Mouse (Mus musculus): ENCODE measurements around the gene Ccdc171.
"Not testable (repeated sequence)": the region's sequence is repeated elsewhere in the genome, so short reads cannot be mapped to it uniquely, and the experiment has no call there.

Gene Ccdc171

DNA sequence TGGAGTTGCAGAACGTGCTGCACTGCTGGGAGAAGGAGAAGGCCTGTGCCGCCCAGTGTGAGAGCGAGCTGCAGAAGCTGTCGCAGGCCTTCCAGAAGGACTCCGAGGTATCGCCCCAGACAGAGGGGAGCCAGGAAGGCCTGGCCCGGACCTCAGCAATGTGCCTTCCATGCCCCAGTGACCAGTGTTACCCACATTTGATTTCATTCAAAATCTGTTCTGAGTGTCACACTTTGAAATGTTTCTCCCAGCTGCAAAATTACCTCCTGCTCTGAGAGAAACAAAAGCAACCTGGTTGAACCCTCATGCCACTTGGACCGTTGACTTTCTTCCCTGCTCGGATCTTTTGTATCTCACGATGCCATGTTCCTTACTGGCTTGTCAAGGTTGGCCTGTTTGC is 133.1 kb downstream of the Ccdc171 start:
- DNase-seq, result no peak

DNA sequence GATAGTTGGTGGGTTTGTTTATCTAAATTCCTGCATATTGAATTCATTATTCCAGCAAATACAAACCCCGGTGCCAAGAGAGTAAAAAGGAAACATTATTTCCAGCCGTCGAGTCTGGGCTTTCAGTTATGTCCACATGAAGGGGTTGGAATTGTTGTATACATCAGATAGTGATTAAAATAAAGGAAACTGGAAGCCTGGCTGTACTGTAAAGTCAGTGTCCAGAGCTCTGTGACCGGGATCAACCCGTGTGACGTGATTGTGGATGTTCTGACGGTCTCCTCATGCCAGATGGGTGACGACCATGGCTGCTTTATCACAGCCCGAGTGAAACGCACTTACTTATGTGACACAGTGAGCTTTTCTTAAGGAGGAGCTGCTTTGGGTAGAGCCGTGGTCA is 134.1 kb downstream of the Ccdc171 start:
- no peak for DNase-seq

GRCm38 (mm10) chr4:83661519-83662271 is 136.3 kb downstream of the Ccdc171 start:
- DNase-seq, result no peak

- no peak for DNase-seq
These were observed 137.0 kb downstream of the Ccdc171 start for GRCm38 (mm10) chr4:83662301-83662700.

GRCm38 (mm10) chr4:83669552-83669951 is 144.2 kb downstream of the Ccdc171 start:
- no peak for DNase-seq

- DNase-seq, result not testable (repeated sequence)
These were observed 150.0 kb downstream of the Ccdc171 start for GRCm38 (mm10) chr4:83675308-83675707.

DNA sequence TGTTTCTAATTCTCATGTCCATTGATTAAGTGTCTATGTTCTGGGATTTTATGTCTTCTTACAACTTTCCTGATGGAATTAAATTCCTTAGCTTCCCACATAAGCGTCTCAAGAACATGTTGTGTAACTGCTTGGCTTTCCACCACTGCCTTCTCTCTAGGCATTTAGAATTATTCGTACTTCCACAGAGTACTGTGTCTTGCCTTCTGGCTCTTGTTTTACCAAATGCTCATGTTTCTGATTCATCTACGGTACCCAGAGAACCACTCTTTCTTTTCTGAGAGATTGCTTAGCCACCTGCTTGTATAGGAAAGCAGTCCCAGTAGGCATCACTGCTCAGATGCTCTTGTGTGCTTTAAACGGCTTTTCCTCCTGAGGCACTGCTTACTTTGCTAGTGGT is 151.1 kb downstream of the Ccdc171 start:
- DNase-seq, result no peak

DNA sequence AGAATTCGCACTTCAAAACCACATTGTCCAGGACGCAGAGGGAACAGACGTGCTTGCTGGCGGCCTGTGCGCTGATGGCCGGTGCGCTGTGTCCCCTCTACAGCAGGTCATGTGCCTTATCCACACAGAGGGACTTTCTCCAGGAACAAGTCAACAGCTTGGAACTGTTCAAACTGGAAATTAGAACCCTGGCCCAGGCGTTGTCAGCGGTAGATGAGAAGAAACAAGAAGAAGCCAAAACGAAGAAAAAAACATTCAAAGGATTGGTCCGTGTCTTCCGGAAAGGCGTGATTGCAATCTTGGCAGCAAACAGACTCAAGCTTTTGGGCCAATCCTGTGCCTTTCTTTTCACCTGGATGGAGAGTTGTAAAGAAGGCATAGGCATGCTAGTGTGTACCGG is 155.7 kb downstream of the Ccdc171 start:
- no peak for DNase-seq

GRCm38 (mm10) chr4:83682866-83683265 is 157.5 kb downstream of the Ccdc171 start:
- DNase-seq, result no peak

GRCm38 (mm10) chr4:83700190-83700589 is 174.8 kb downstream of the Ccdc171 start:
- DNase-seq, result no peak

GRCm38 (mm10) chr4:83716996-83717395 is 191.7 kb downstream of the Ccdc171 start:
- no peak for DNase-seq

GRCm38 (mm10) chr4:83719816-83720215 is 194.5 kb downstream of the Ccdc171 start:
- DNase-seq, result no peak

- no peak for DNase-seq
These were observed 199.8 kb downstream of the Ccdc171 start for GRCm38 (mm10) chr4:83725136-83725535.

DNA sequence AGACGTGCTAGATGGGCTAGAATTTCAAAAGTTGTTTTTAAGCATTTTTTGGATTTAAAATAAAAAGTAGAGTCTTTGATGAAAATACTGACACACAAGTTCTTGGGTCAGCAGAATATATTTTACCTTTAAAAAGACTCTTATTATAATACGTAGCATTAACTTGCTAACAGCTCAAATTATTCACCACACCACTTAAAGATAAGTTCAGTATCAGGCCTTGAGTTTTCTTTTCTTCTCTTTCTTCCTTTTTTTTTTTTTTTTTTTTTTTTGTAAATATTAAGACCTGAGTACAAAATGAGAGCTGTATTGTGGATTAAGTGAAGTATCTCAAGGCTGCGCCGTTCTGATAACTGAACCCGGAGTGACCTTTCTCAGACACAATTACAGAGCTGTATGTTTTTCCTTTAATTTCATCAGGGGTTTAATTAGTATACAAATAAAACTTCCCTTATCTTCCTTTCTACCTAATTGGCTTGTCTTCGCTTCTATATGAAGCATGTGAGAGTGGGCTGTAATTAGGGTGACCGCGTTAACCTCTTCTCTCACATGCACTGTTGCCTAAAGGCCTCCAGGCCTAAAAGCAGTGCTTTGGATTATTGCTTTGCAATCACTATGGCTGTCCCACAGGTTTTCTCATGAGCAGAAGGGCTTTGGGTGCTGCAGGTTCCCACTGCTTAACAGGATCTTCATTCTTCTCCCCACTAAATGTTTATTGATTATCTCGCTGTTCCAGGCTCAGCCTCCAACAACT is 214.0 kb downstream of the Ccdc171 start:
- no peak for DNase-seq

- no peak for DNase-seq
These were observed 214.5 kb downstream of the Ccdc171 start for GRCm38 (mm10) chr4:83739891-83740277.

DNA sequence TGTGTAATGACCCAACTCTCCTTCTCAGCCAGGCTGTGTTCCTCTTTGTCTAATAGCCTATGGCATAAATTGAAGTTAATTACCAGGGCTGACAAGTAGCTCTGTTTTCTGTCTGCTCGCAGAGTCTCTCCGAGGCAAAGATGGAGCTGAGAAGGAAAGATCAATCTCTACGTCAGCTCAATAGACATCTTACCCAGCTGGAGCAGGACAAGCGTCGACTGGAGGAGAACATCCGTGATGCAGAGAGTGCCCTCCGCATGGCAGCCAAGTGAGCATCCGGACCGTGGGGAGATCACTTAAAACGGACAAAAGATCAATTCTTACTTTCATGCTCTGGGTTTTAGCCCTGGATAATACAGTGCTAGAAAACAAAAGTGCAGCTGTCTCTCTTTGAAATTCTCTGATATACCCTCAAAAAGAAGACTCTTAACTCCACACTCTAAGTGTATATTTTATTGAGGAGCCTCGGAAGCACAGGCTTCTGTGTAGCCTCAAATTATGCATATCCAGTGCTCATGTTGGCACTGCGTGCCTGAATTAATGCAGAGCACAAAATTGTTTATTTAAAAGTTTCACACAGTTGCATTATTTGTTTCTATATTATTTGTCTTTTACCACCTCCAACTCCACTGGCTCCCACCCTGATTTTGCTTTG is 217.6 kb downstream of the Ccdc171 start:
- no peak for DNase-seq

GRCm38 (mm10) chr4:83775136-83775535 is 249.8 kb downstream of the Ccdc171 start:
- no peak for DNase-seq

DNA sequence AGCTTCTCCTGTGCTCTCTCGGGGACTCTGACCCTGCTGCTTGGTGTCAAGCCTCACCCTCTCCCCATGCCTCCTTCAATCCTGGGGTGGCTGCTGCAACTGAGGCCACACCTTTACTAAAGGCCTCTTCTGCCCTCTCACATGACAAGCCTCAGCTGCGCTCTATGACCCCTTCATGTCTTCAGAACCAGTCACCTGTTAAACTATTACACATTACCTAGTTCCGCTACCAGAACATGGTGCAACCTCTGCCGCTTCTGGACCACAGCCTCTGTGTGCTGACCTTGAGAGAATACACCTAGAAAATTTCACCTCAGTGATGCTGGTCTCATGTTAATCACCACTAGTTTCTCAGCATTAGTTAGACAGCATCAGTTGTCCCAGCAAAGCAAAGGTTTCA is 254.7 kb downstream of the Ccdc171 start:
- no peak for DNase-seq

- DNase-seq, result no peak
These were observed 259.8 kb downstream of the Ccdc171 start for GRCm38 (mm10) chr4:83785115-83785514.

GRCm38 (mm10) chr4:83791811-83792210 is 266.5 kb downstream of the Ccdc171 start:
- no peak for DNase-seq

- no peak for DNase-seq
These were observed 269.1 kb downstream of the Ccdc171 start for GRCm38 (mm10) chr4:83794315-83794922.

- no peak for DNase-seq
These were observed 269.6 kb downstream of the Ccdc171 start for GRCm38 (mm10) chr4:83794930-83795459.

- DNase-seq, result no peak
These were observed 272.6 kb downstream of the Ccdc171 start for GRCm38 (mm10) chr4:83797976-83798375.
